Mouse (Mus musculus): ENCODE measurements around the gene Abcc4. TPM values are rescaled to one million over a fixed set of nuclear protein-coding genes. Genes with fewer than 3 reads are reported as not detected.

Gene Abcc4
- polyA plus RNA-seq, 1 experiment from 2014 or later: 1.2 TPM

- H3K36me3 ChIP-seq (replicated peaks; ENCODE audit: insufficient read depth, low read length): no peaks in the 10 kb centered on the region
- no peak overlapping the region for H3K4me2 ChIP-seq (ENCODE audit: low read depth, low read length)
- H3K4me3 ChIP-seq (ENCODE audit: low read depth, low read length): no peak overlapping the region
- H3K27ac ChIP-seq (ENCODE audit: low read depth): no peak overlapping the region
- H3K4me1 ChIP-seq (ENCODE audit: insufficient read depth): no peaks in the 10 kb centered on the region
- no peak for TF ChIP-seq EP300 (IDR thresholded peaks at IDR 0.05; ENCODE audit: low read depth)
- TF ChIP-seq CTCF (IDR thresholded peaks at IDR 0.05; ENCODE audit: low read depth): no peak
- no peaks in the 10 kb centered on the region for H3K9me3 ChIP-seq (ENCODE audit: low read length)
- H3K9ac ChIP-seq (replicated peaks): no peak overlapping the region
- ATAC-seq (no peak), DNase-seq (no peak)
- no peaks in the 10 kb centered on the region for H3K27me3 ChIP-seq (ENCODE audit: insufficient read depth, low read length)
- 84% methylated on average over 3 of the region's 3 CpGs for WGBS (ENCODE audit: insufficient replicate concordance)
These were observed 241.6 kb downstream of the Abcc4 start for GRCm38 (mm10) chr14:118464401-118464800.

- Histone ChIP-seq H3K9ac (replicated peaks) (no peak overlapping the region), H3K36me3 (replicated peaks; ENCODE audit: insufficient read depth, low read length) (no peaks in the 10 kb centered on the region), H3K9me3 (ENCODE audit: low read length) (no peaks in the 10 kb centered on the region), H3K27ac (ENCODE audit: low read depth) (no peak overlapping the region), H3K27me3 (ENCODE audit: insufficient read depth, low read length) (no peaks in the 10 kb centered on the region), H3K4me1 (ENCODE audit: insufficient read depth) (no peaks in the 10 kb centered on the region), H3K4me3 (ENCODE audit: low read depth, low read length) (no peak overlapping the region), H3K4me2 (ENCODE audit: low read depth, low read length) (no peak overlapping the region)
- ATAC-seq: no peak
- DNase-seq: no peak
- WGBS (ENCODE audit: insufficient replicate concordance): 23% methylated on average over 4 of the region's 4 CpGs
- TF ChIP-seq EP300 (IDR thresholded peaks at IDR 0.05; ENCODE audit: low read depth): no peak
- no peak for TF ChIP-seq CTCF (IDR thresholded peaks at IDR 0.05; ENCODE audit: low read depth)
These were observed 253.4 kb downstream of the Abcc4 start for GRCm38 (mm10) chr14:118452572-118452971.

- WGBS (ENCODE audit: insufficient replicate concordance): 63% methylated on average over 8 of the region's 8 CpGs
- Histone ChIP-seq H3K4me2 (ENCODE audit: low read depth, low read length) (no peak overlapping the region), H3K4me1 (ENCODE audit: insufficient read depth) (peaks cover 5% of the 10 kb centered on the region), H3K4me3 (ENCODE audit: low read depth, low read length) (no peak overlapping the region), H3K9me3 (ENCODE audit: low read length) (no peaks in the 10 kb centered on the region), H3K27ac (ENCODE audit: low read depth) (no peak overlapping the region), H3K27me3 (ENCODE audit: insufficient read depth, low read length) (peaks cover 58% of the 10 kb centered on the region), H3K9ac (replicated peaks) (no peak overlapping the region), H3K36me3 (replicated peaks; ENCODE audit: insufficient read depth, low read length) (no peaks in the 10 kb centered on the region)
- TF ChIP-seq EP300 (IDR thresholded peaks at IDR 0.05; ENCODE audit: low read depth) (no peak), CTCF (IDR thresholded peaks at IDR 0.05; ENCODE audit: low read depth) (no peak)
- ATAC-seq (no peak), DNase-seq (no peak)
These were observed 265.9 kb downstream of the Abcc4 start for GRCm38 (mm10) chr14:118440155-118440554.

- TF ChIP-seq CTCF (IDR thresholded peaks at IDR 0.05; ENCODE audit: low read depth): no peak
- no peak for TF ChIP-seq EP300 (IDR thresholded peaks at IDR 0.05; ENCODE audit: low read depth)
- Histone ChIP-seq H3K36me3 (replicated peaks; ENCODE audit: insufficient read depth, low read length) (no peaks in the 10 kb centered on the region), H3K9me3 (ENCODE audit: low read length) (no peaks in the 10 kb centered on the region), H3K9ac (replicated peaks) (no peak overlapping the region), H3K4me1 (ENCODE audit: insufficient read depth) (peaks cover 5% of the 10 kb centered on the region), H3K27ac (ENCODE audit: low read depth) (no peak overlapping the region), H3K4me2 (ENCODE audit: low read depth, low read length) (peak overlapping the region; percentile 51), H3K4me3 (ENCODE audit: low read depth, low read length) (peak overlapping the region; percentile 8), H3K27me3 (ENCODE audit: insufficient read depth, low read length) (peaks cover 74% of the 10 kb centered on the region)
- 3% methylated on average over 34 of the region's 36 CpGs for WGBS (ENCODE audit: insufficient replicate concordance)
- ATAC-seq (no peak), DNase-seq (no peak)
These were observed 268.7 kb downstream of the Abcc4 start for GRCm38 (mm10) chr14:118437156-118437931.

GRCm38 (mm10) chr14:118436791-118437155 is 269.2 kb downstream of the Abcc4 start:
- no peak overlapping the region for H3K27ac ChIP-seq (ENCODE audit: low read depth)
- 3% methylated on average over 31 of the region's 31 CpGs for WGBS (ENCODE audit: insufficient replicate concordance)
- peak; percentile 36 for DNase-seq
- H3K4me2 ChIP-seq (ENCODE audit: low read depth, low read length): peak overlapping the region; percentile 51
- H3K36me3 ChIP-seq (replicated peaks; ENCODE audit: insufficient read depth, low read length): no peaks in the 10 kb centered on the region
- peaks cover 5% of the 10 kb centered on the region for H3K4me1 ChIP-seq (ENCODE audit: insufficient read depth)
- peaks cover 71% of the 10 kb centered on the region for H3K27me3 ChIP-seq (ENCODE audit: insufficient read depth, low read length)
- no peak overlapping the region for H3K9ac ChIP-seq (replicated peaks)
- TF ChIP-seq EP300 (IDR thresholded peaks at IDR 0.05; ENCODE audit: low read depth) (no peak), CTCF (IDR thresholded peaks at IDR 0.05; ENCODE audit: low read depth) (0 out of 2 replicates have a peak, but pooled peaks have one; percentile 5)
- peak overlapping the region; percentile 8 for H3K4me3 ChIP-seq (ENCODE audit: low read depth, low read length)
- H3K9me3 ChIP-seq (ENCODE audit: low read length): no peaks in the 10 kb centered on the region
- no peak for ATAC-seq

- no peaks in the 10 kb centered on the region for H3K9me3 ChIP-seq (ENCODE audit: low read length)
- no peak overlapping the region for H3K27ac ChIP-seq (ENCODE audit: low read depth)
- TF ChIP-seq CTCF (IDR thresholded peaks at IDR 0.05; ENCODE audit: low read depth) (no peak), EP300 (IDR thresholded peaks at IDR 0.05; ENCODE audit: low read depth) (no peak)
- peaks cover 5% of the 10 kb centered on the region for H3K4me1 ChIP-seq (ENCODE audit: insufficient read depth)
- peaks cover 64% of the 10 kb centered on the region for H3K27me3 ChIP-seq (ENCODE audit: insufficient read depth, low read length)
- no peaks in the 10 kb centered on the region for H3K36me3 ChIP-seq (replicated peaks; ENCODE audit: insufficient read depth, low read length)
- no peak overlapping the region for H3K4me2 ChIP-seq (ENCODE audit: low read depth, low read length)
- no peak overlapping the region for H3K4me3 ChIP-seq (ENCODE audit: low read depth, low read length)
- H3K9ac ChIP-seq (replicated peaks): no peak overlapping the region
- ATAC-seq (no peak), DNase-seq (no peak)
- 34% methylated on average over 12 of the region's 12 CpGs for WGBS (ENCODE audit: insufficient replicate concordance)
These were observed 270.2 kb downstream of the Abcc4 start for GRCm38 (mm10) chr14:118435676-118436330.

Data from liver, postnatal 0 days (tissue).